Mouse (Mus musculus) G1E (cell line): ENCODE measurements around the gene Cd151. TPM values are rescaled to one million over a fixed set of nuclear protein-coding genes. Genes with fewer than 3 reads are reported as not detected.
"Not testable (repeated sequence)": the region's sequence is repeated elsewhere in the genome, so short reads cannot be mapped to it uniquely, and the experiment has no call there.

Experiments
- ATAC-seq: 2 replicates; pipeline ENCODE4 v1.8.0; 2016; ENCODE audit warnings: mild to moderate bottlenecking; ENCODE audit not compliant: insufficient number of reproducible peaks, poor library complexity, low FRiP score, severe bottlenecking; ENCODE audit errors: extremely low read depth
- DNase-seq: peaks from one replicate; pipeline ENCODE4 v3.0.0; 2012; ENCODE audit warnings: low spot score
- H3K27me3 ChIP-seq: 2 replicates; pipeline ENCODE4 v1.6.1; 2012; ENCODE audit warnings: mild to moderate bottlenecking, low read length, inconsistent platforms; ENCODE audit not compliant: insufficient read depth
- H3K36me3 ChIP-seq: replicated peaks from 2 replicates; pipeline ENCODE3; 2012; ENCODE audit warnings: mild to moderate bottlenecking, inconsistent platforms
- H3K4me1 ChIP-seq: 2 replicates; pipeline ENCODE4 v1.6.1; 2012; ENCODE audit warnings: low read depth, low read length, inconsistent platforms, mixed read lengths; ENCODE audit not compliant: insufficient read depth
- H3K4me3 ChIP-seq: 2 replicates; pipeline ENCODE4 v1.5.1; 2012; ENCODE audit warnings: low read depth, mild to moderate bottlenecking, inconsistent platforms, low read length, moderate library complexity, mixed read lengths
- H3K9me3 ChIP-seq: replicated peaks from 2 replicates; pipeline ENCODE4 v1.6.1; 2012; ENCODE audit warnings: inconsistent platforms
- CTCF ChIP-seq: IDR thresholded peaks from 2 replicates; pipeline ENCODE4 v1.5.1; 2012; ENCODE audit warnings: low read depth, low read length, inconsistent platforms, mixed read lengths
- GATA1 ChIP-seq: IDR thresholded peaks from 2 replicates; pipeline ENCODE4 v1.6.1; 2012; ENCODE audit warnings: borderline replicate concordance, low read length, inconsistent platforms, mixed read lengths
- GATA2 ChIP-seq: IDR thresholded peaks from 2 replicates; pipeline ENCODE4 v1.6.1; 2012; ENCODE audit warnings: low read depth, low read length, inconsistent platforms, borderline replicate concordance
- POLR2AphosphoS5 ChIP-seq: IDR thresholded peaks from 2 replicates; pipeline ENCODE4 v1.6.1; 2012; ENCODE audit warnings: low read depth, low read length, inconsistent platforms; ENCODE audit not compliant: insufficient replicate concordance
- TAL1 ChIP-seq: conservative IDR thresholded peaks from 2 replicates; pipeline ENCODE4 v1.6.1; 2012; ENCODE audit warnings: low read depth, low read length, inconsistent platforms, mixed read lengths
- polyA plus RNA-seq: library from polyadenylated mRNA; stranded (reverse); fragments of >175 nt; gene quantifications from 2 replicates; pipeline ENCODE4 v1.2.3, GENCODE M21; 2012
- total RNA-seq, 2 experiments: library from RNA; stranded (forward) in 1 of 2; stranded (reverse) in 1 of 2; fragments of 200-1000 nt in 1 of 2; fragments of >200 nt in 1 of 2; fragmentation: Nextera tagmentation in 1 of 2; gene quantifications; 2 replicates each; pipeline ENCODE4 v1.2.3; 2014 to 2017

Cd151 gene
- total and polyA plus RNA-seq, 3 experiments: 13.3 to 24.3 (median 13.8) TPM

GRCm38 (mm10) chr7:141443828-141444237 lies 23.4 kb upstream of the Cd151 start, which contains the start of gene Pidd1:
Pidd1 (minus strand) TSS chr7:141444025.
- peak; percentile 15; the same call in 1 of the 2 replicates for ATAC-seq

GRCm38 (mm10) chr7:141446374-141446773 lies 20.8 kb upstream of the Cd151 start:
- peaks cover 68% of the 10 kb centered on the region for H3K4me1 ChIP-seq
- not testable (repeated sequence) for ATAC-seq, H3K4me3 ChIP-seq, DNase-seq, H3K27me3 ChIP-seq, H3K9me3 ChIP-seq
- H3K36me3 ChIP-seq: peaks cover 52% of the 10 kb centered on the region

More at GRCm38 (mm10) chr7:141443828-141444237, 23.4 kb upstream of the Cd151 start, which contains the start of gene Pidd1:
- Histone ChIP-seq H3K4me3 (peak within 1 kb of the TSS; percentile 75), H3K4me1 (peaks cover 69% of the 10 kb centered on the region), H3K36me3 (peaks cover 55% of the 10 kb centered on the region), H3K27me3 (no peaks in the 10 kb centered on the region; the same call in 1 of the 2 replicates), H3K9me3 (no peaks in the 10 kb centered on the region)
- DNase-seq: peak; percentile 88
- TF ChIP-seq GATA1: no peak
- no peak for TF ChIP-seq POLR2AphosphoS5
- TF ChIP-seq CTCF: no peak
- no peak for TF ChIP-seq TAL1
- TF ChIP-seq GATA2: no peak

- ATAC-seq: peak; percentile 85
- no peaks in the 10 kb centered on the region for H3K27me3 ChIP-seq
- DNase-seq: peak; percentile 92
- H3K9me3 ChIP-seq: no peaks in the 10 kb centered on the region
- H3K4me3 ChIP-seq: peak within 1 kb of the TSS; percentile 81
- TF ChIP-seq GATA1 (no peak), POLR2AphosphoS5 (peak; percentile 59; the same call in 1 of the 2 replicates), GATA2 (no peak)
- peaks cover 52% of the 10 kb centered on the region for H3K36me3 ChIP-seq
- H3K4me1 ChIP-seq: peaks cover 67% of the 10 kb centered on the region
Measured at GRCm38 (mm10) chr7:141447110-141447991, 19.8 kb upstream of the Cd151 start, which contains the start of gene Rplp2. Rplp2 (plus strand) TSS chr7:141447370.

GRCm38 (mm10) chr7:141451928-141452327 lies 15.3 kb upstream of the Cd151 start:
- DNase-seq (no peak), ATAC-seq (no peak)
- H3K27me3 ChIP-seq: no peaks in the 10 kb centered on the region
- peaks cover 69% of the 10 kb centered on the region for H3K4me1 ChIP-seq
- no peaks in the 10 kb centered on the region for H3K9me3 ChIP-seq
- H3K36me3 ChIP-seq: peaks cover 55% of the 10 kb centered on the region
- TF ChIP-seq GATA1 (no peak), CTCF (no peak), TAL1 (no peak), POLR2AphosphoS5 (no peak)
- H3K4me3 ChIP-seq: no peak overlapping the region

GRCm38 (mm10) chr7:141453636-141454035 lies 13.6 kb upstream of the Cd151 start:
- H3K4me3 ChIP-seq: no peak overlapping the region
- H3K4me1 ChIP-seq: peaks cover 76% of the 10 kb centered on the region
- no peaks in the 10 kb centered on the region for H3K9me3 ChIP-seq
- peaks cover 62% of the 10 kb centered on the region for H3K36me3 ChIP-seq
- DNase-seq (no peak), ATAC-seq (no peak)
- TF ChIP-seq TAL1: no peak
- no peak for TF ChIP-seq GATA2
- H3K27me3 ChIP-seq: no peaks in the 10 kb centered on the region

GRCm38 (mm10) chr7:141454967-141455551 lies 12.1 kb upstream of the Cd151 start, which contains the start of gene Pnpla2:
Pnpla2 (plus strand) TSS chr7:141455198.
- Histone ChIP-seq H3K9me3 (no peaks in the 10 kb centered on the region), H3K4me3 (peak within 1 kb of the TSS; percentile 86), H3K27me3 (no peaks in the 10 kb centered on the region; the same call in 1 of the 2 replicates), H3K36me3 (peaks cover 65% of the 10 kb centered on the region), H3K4me1 (peaks cover 66% of the 10 kb centered on the region)
- ATAC-seq: peak; percentile 78
- no peak for TF ChIP-seq POLR2AphosphoS5
- TF ChIP-seq CTCF: no peak
- TF ChIP-seq GATA2: no peak
- no peak for TF ChIP-seq TAL1
- TF ChIP-seq GATA1: no peak
- peak; percentile 83 for DNase-seq
